Mouse (Mus musculus): ENCODE data around the gene Fnbp1. TPM values are rescaled to one million over a fixed set of nuclear protein-coding genes. Genes with fewer than 3 reads are reported as not detected.

The Fnbp1 gene
- polyA plus RNA-seq, 1 experiment from 2014 or later: 13.9 TPM

- Histone ChIP-seq H3K4me2 (ENCODE audit: low read depth, severe bottlenecking) (no peak overlapping the region), H3K9me3 (ENCODE audit: control insufficient read depth, low read length) (no peaks in the 10 kb centered on the region), H3K4me3 (ENCODE audit: low read depth, low read length) (no peak overlapping the region), H3K4me1 (ENCODE audit: control insufficient read depth, insufficient read depth, low read length) (peaks cover 9% of the 10 kb centered on the region), H3K27me3 (ENCODE audit: control insufficient read depth, insufficient read depth, low read length) (no peaks in the 10 kb centered on the region), H3K9ac (ENCODE audit: low read length) (no peak overlapping the region), H3K36me3 (ENCODE audit: control insufficient read depth, insufficient read depth, low read length) (no peaks in the 10 kb centered on the region), H3K27ac (replicated peaks; ENCODE audit: low read depth, low read length) (no peak overlapping the region)
- ATAC-seq (ENCODE audit: insufficient number of reproducible peaks, low FRiP score, low TSS enrichment, low read depth) (no peak), DNase-seq (ENCODE audit: low spot score) (no peak)
- 52% methylated on average over 7 of the region's 7 CpGs for WGBS
These were observed 14.6 kb downstream of the Fnbp1 start for GRCm38 (mm10) chr2:31127219-31127618.

DNA sequence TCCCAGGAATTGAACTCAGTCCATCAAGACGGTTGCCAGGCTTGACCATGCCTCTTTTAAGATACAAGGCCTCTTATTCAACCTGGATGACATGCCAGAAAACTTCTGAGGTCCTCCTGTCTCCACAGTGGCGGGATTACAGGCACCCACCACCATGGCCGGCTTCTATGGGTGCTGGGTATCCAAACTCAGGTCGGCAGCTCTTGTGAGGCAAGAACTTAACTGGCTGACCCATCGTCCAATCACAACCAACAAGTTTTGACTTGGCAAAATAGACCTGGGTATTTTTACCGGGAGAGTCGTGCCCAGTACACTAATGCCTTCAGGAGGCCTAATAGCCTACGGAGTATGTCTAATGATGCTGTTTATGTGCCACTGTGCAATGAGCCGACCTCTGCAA, 15.8 kb downstream of the Fnbp1 start:
- Histone ChIP-seq H3K4me3 (ENCODE audit: low read depth, low read length) (no peak overlapping the region), H3K4me2 (ENCODE audit: low read depth, severe bottlenecking) (no peak overlapping the region), H3K36me3 (ENCODE audit: control insufficient read depth, insufficient read depth, low read length) (no peaks in the 10 kb centered on the region), H3K9ac (ENCODE audit: low read length) (no peak overlapping the region), H3K4me1 (ENCODE audit: control insufficient read depth, insufficient read depth, low read length) (peaks cover 9% of the 10 kb centered on the region), H3K27ac (replicated peaks; ENCODE audit: low read depth, low read length) (no peak overlapping the region), H3K9me3 (ENCODE audit: control insufficient read depth, low read length) (no peaks in the 10 kb centered on the region), H3K27me3 (ENCODE audit: control insufficient read depth, insufficient read depth, low read length) (no peaks in the 10 kb centered on the region)
- WGBS: 69% methylated on average over 9 of the region's 9 CpGs
- ATAC-seq (ENCODE audit: insufficient number of reproducible peaks, low FRiP score, low TSS enrichment, low read depth) (no peak), DNase-seq (ENCODE audit: low spot score) (no peak)

DNA sequence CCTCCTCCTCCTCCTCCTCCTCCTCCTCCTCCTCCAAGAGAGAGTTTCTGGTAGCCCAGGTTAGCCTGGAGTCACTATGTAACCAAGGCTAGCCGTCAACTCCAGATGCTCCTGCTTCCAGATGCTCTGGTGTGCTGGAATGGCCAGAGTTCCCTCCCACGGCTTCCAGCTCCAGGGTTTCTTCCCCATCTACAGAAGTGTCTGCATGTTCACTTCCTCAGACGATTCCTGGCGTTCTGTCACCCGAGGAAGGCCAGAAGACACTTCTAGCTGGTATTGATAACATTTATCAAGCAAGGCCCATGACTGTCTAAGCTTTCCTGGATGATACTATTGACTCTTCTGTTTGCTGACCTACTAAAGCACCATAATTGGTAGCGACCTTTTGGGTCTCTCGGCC, 16.7 kb downstream of the Fnbp1 start:
- Histone ChIP-seq H3K9me3 (ENCODE audit: control insufficient read depth, low read length) (no peaks in the 10 kb centered on the region), H3K4me1 (ENCODE audit: control insufficient read depth, insufficient read depth, low read length) (peaks cover 9% of the 10 kb centered on the region), H3K27me3 (ENCODE audit: control insufficient read depth, insufficient read depth, low read length) (no peaks in the 10 kb centered on the region), H3K9ac (ENCODE audit: low read length) (no peak overlapping the region), H3K27ac (replicated peaks; ENCODE audit: low read depth, low read length) (no peak overlapping the region), H3K4me3 (ENCODE audit: low read depth, low read length) (no peak overlapping the region), H3K36me3 (ENCODE audit: control insufficient read depth, insufficient read depth, low read length) (no peaks in the 10 kb centered on the region), H3K4me2 (ENCODE audit: low read depth, severe bottlenecking) (no peak overlapping the region)
- WGBS: 80% methylated on average over 7 of the region's 7 CpGs
- DNase-seq (ENCODE audit: low spot score) (no peak), ATAC-seq (ENCODE audit: insufficient number of reproducible peaks, low FRiP score, low TSS enrichment, low read depth) (no peak)

DNA sequence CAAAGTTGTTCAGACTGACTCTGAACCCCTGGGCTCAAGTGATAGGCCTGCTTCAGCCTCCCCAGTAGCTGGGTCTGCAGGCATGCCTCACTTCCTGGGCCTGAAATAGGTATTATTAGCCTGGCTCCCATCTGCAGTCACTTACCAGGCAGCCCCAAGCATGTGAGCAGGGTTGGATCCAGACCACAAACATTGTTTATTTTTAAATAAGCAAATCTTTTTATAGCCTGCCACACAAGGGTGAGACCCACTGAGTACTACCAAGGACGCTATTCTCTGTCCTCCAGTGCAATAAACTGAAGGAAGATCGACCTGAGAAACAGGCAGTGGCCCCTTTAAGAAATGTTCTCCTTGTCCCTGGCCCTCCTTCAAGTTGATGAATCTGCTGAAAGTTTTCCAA, 17.1 kb downstream of the Fnbp1 start:
- WGBS: 30% methylated on average over 2 of the region's 2 CpGs

DNA sequence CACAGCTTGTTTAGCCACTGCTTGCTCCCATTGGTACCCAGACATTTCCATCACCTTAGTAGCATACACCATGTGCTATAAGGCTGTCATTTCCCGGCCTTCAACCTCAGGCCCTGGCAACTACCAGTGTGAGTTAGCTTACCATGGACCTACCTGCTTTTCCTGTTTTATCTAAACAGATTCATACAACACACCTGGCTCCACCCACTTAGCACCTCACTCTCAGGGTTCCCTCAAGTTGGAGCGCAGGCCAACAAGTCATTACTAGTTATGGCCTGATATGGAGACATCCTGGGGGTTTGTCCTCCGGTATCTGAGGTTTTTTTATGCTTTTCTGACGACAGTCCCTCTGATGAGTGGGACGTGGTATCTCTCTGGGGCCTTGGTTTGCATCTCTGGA, 18.3 kb downstream of the Fnbp1 start:
- no peak overlapping the region for H3K27ac ChIP-seq (replicated peaks; ENCODE audit: low read depth, low read length)
- peaks cover 9% of the 10 kb centered on the region for H3K4me1 ChIP-seq (ENCODE audit: control insufficient read depth, insufficient read depth, low read length)
- DNase-seq (ENCODE audit: low spot score) (no peak), ATAC-seq (ENCODE audit: insufficient number of reproducible peaks, low FRiP score, low TSS enrichment, low read depth) (no peak)
- 85% methylated on average over 5 of the region's 5 CpGs for WGBS
- no peak overlapping the region for H3K4me3 ChIP-seq (ENCODE audit: low read depth, low read length)
- no peak overlapping the region for H3K9ac ChIP-seq (ENCODE audit: low read length)
- H3K27me3 ChIP-seq (ENCODE audit: control insufficient read depth, insufficient read depth, low read length): no peaks in the 10 kb centered on the region
- no peaks in the 10 kb centered on the region for H3K36me3 ChIP-seq (ENCODE audit: control insufficient read depth, insufficient read depth, low read length)
- H3K9me3 ChIP-seq (ENCODE audit: control insufficient read depth, low read length): no peaks in the 10 kb centered on the region
- H3K4me2 ChIP-seq (ENCODE audit: low read depth, severe bottlenecking): no peak overlapping the region

More for the DNA sequence above, 17.1 kb downstream of the Fnbp1 start:
- DNase-seq (ENCODE audit: low spot score) (no peak), ATAC-seq (ENCODE audit: insufficient number of reproducible peaks, low FRiP score, low TSS enrichment, low read depth) (no peak)
- Histone ChIP-seq H3K9ac (ENCODE audit: low read length) (no peak overlapping the region), H3K9me3 (ENCODE audit: control insufficient read depth, low read length) (no peaks in the 10 kb centered on the region), H3K36me3 (ENCODE audit: control insufficient read depth, insufficient read depth, low read length) (no peaks in the 10 kb centered on the region), H3K4me3 (ENCODE audit: low read depth, low read length) (no peak overlapping the region), H3K4me1 (ENCODE audit: control insufficient read depth, insufficient read depth, low read length) (peaks cover 9% of the 10 kb centered on the region), H3K4me2 (ENCODE audit: low read depth, severe bottlenecking) (no peak overlapping the region), H3K27ac (replicated peaks; ENCODE audit: low read depth, low read length) (no peak overlapping the region), H3K27me3 (ENCODE audit: control insufficient read depth, insufficient read depth, low read length) (no peaks in the 10 kb centered on the region)

- Histone ChIP-seq H3K36me3 (ENCODE audit: control insufficient read depth, insufficient read depth, low read length) (no peaks in the 10 kb centered on the region), H3K4me1 (ENCODE audit: control insufficient read depth, insufficient read depth, low read length) (peaks cover 9% of the 10 kb centered on the region), H3K27ac (replicated peaks; ENCODE audit: low read depth, low read length) (no peak overlapping the region), H3K9me3 (ENCODE audit: control insufficient read depth, low read length) (no peaks in the 10 kb centered on the region), H3K4me3 (ENCODE audit: low read depth, low read length) (no peak overlapping the region), H3K9ac (ENCODE audit: low read length) (no peak overlapping the region), H3K4me2 (ENCODE audit: low read depth, severe bottlenecking) (no peak overlapping the region), H3K27me3 (ENCODE audit: control insufficient read depth, insufficient read depth, low read length) (no peaks in the 10 kb centered on the region)
- ATAC-seq (ENCODE audit: insufficient number of reproducible peaks, low FRiP score, low TSS enrichment, low read depth): no peak
- DNase-seq (ENCODE audit: low spot score): no peak
- 92% methylated on average over 5 of the region's 5 CpGs for WGBS
These were observed 19.0 kb downstream of the Fnbp1 start for GRCm38 (mm10) chr2:31122806-31123205.

GRCm38 (mm10) chr2:31121131-31121693, 20.6 kb downstream of the Fnbp1 start:
- H3K9ac ChIP-seq (ENCODE audit: low read length): no peak overlapping the region
- H3K27me3 ChIP-seq (ENCODE audit: control insufficient read depth, insufficient read depth, low read length): no peaks in the 10 kb centered on the region
- no peaks in the 10 kb centered on the region for H3K9me3 ChIP-seq (ENCODE audit: control insufficient read depth, low read length)
- WGBS: 75% methylated on average over 7 of the region's 7 CpGs
- DNase-seq (ENCODE audit: low spot score) (no peak), ATAC-seq (ENCODE audit: insufficient number of reproducible peaks, low FRiP score, low TSS enrichment, low read depth) (no peak)
- peaks cover 4% of the 10 kb centered on the region; the same call in 1 of the 2 replicates for H3K4me1 ChIP-seq (ENCODE audit: control insufficient read depth, insufficient read depth, low read length)
- H3K4me2 ChIP-seq (ENCODE audit: low read depth, severe bottlenecking): no peak overlapping the region
- no peaks in the 10 kb centered on the region for H3K36me3 ChIP-seq (ENCODE audit: control insufficient read depth, insufficient read depth, low read length)
- H3K27ac ChIP-seq (replicated peaks; ENCODE audit: low read depth, low read length): no peak overlapping the region
- H3K4me3 ChIP-seq (ENCODE audit: low read depth, low read length): no peak overlapping the region

GRCm38 (mm10) chr2:31119795-31120194, 22.0 kb downstream of the Fnbp1 start:
- DNase-seq (ENCODE audit: low spot score) (no peak), ATAC-seq (ENCODE audit: insufficient number of reproducible peaks, low FRiP score, low TSS enrichment, low read depth) (no peak)
- Histone ChIP-seq H3K4me2 (ENCODE audit: low read depth, severe bottlenecking) (no peak overlapping the region), H3K9me3 (ENCODE audit: control insufficient read depth, low read length) (no peaks in the 10 kb centered on the region), H3K4me1 (ENCODE audit: control insufficient read depth, insufficient read depth, low read length) (peaks cover 13% of the 10 kb centered on the region), H3K27ac (replicated peaks; ENCODE audit: low read depth, low read length) (no peak overlapping the region), H3K9ac (ENCODE audit: low read length) (no peak overlapping the region), H3K36me3 (ENCODE audit: control insufficient read depth, insufficient read depth, low read length) (no peaks in the 10 kb centered on the region), H3K4me3 (ENCODE audit: low read depth, low read length) (no peak overlapping the region), H3K27me3 (ENCODE audit: control insufficient read depth, insufficient read depth, low read length) (no peaks in the 10 kb centered on the region)
- WGBS: 82% methylated on average over 13 of the region's 13 CpGs
